Mouse (Mus musculus): ENCODE data around the gene Kcnh1. TPM values are rescaled to one million over a fixed set of nuclear protein-coding genes. Genes with fewer than 3 reads are reported as not detected.

Gene Kcnh1
- total RNA-seq, 2 experiments from 2014 or later = 35.0 to 36.4 TPM

Other genes with a start within 250 kb of the Kcnh1 start
- gene Rd3, start 213.4 kb upstream of the Kcnh1 start, total RNA-seq (2021) = under 1 TPM; 0.35 to 0.46 TPM
- gene Traf5, start 98.2 kb upstream of the Kcnh1 start, total RNA-seq (2021) = 1 to 10 TPM; 3.3 to 4.6 TPM
- 10 to 100 TPM; 42.4 to 45.8 TPM for gene Rcor3, start 52.7 kb upstream of the Kcnh1 start, total RNA-seq (2021)

All from layer of hippocampus, adult 18-20 months (tissue).